Mouse (Mus musculus) ovary, adult 18-20 months (tissue): ENCODE results near the gene Slc12a7.

Source experiments
- DNase-seq: peaks from one replicate; pipeline ENCODE4 v3.0.0; 2022; ENCODE audit warnings: low spot score, mixed read lengths

Slc12a7 gene

GRCm38 (mm10) chr13:73763439-73764255, 30.8 kb downstream of the Slc12a7 start:
- DNase-seq, result peak; percentile 93

DNA sequence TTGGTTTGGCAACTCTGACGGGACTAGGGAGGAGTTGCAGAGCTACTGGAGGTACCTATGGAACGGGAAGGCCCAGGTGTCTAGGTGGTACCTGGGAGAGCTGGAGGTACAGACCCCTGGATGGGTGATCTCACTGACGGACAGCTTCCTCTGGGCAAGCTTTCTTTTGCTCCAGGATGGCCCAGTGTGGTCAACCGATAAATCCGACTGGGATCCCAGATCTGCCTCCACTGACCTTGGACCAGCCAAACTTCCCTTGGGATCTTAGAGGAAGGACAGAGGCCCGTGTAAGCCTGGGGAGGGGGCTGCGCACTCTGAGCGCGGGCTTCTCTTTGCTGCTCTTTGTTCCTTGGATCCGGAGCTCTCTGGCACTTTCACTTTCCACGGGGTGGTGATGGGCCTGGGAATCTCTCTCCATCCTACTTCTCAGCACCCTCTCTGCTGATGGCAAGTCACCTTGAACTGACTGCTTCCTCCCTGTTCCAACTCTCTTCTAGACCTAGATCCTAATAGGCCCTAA, 31.4 kb downstream of the Slc12a7 start:
- peak; percentile 42 for DNase-seq

GRCm38 (mm10) chr13:73765393-73765792, 32.5 kb downstream of the Slc12a7 start:
- DNase-seq, result no peak

GRCm38 (mm10) chr13:73767224-73767623, 34.3 kb downstream of the Slc12a7 start:
- DNase-seq, result no peak

DNA sequence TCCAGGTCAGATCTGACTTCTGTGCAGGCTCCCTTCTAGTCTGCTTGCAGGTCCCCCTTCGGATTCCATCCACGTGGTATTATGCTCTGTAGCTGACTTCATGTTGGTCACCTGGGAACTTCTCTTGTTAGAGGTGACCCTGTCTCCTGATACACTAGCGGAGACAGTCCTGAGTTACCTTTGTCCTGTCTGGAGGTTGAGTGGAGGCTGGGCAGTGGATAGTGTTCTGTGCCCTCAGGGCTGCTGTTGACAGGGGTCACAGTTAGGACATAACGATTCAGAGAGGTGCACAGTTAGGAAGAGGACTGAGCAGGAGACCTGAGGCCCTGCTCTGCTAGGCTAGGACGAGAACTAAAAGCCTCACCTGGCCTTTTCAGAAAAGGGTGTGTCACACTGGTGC, 34.9 kb downstream of the Slc12a7 start:
- no peak for DNase-seq

- no peak for DNase-seq
Observed at GRCm38 (mm10) chr13:73768311-73768710, 35.4 kb downstream of the Slc12a7 start.

DNA sequence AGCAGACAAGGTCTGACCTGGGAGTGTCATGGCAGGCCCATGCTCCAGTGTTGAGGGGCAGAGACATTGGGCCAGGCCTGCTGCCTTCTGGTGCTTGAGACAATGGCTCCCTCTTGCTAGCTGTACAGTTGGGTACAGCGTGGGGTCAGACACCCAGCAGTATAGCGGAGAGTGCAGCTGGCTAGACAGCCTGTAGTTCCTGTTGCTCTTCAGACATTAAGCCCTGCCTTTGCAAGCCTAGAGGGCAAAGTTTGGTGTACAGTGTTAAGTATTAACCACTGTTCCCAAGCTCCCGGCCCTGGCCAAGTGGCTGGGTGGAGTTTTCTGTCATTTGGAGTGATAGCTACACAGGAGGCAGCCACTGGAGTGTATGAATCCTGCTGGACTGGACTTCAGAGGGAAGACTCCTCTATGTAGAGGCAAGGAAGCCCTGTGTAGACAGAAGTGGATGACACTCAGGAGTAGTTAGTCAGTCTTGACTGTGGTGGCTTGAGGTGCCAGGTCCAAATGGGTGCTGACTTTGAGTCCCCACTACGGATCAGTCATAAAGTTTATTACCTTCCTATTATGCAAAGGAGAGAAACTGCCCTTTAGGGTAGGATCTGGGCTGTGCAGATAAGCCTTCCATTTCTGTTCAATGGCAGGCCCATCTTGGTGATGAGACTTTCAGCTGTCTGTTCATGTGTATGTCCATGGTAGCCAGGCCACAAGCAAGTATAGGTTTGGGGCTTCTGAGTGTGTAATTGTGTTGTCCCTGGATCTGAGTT, 37.2 kb downstream of the Slc12a7 start:
- DNase-seq, result no peak

GRCm38 (mm10) chr13:73771131-73771530, 38.2 kb downstream of the Slc12a7 start:
- no peak for DNase-seq

DNA sequence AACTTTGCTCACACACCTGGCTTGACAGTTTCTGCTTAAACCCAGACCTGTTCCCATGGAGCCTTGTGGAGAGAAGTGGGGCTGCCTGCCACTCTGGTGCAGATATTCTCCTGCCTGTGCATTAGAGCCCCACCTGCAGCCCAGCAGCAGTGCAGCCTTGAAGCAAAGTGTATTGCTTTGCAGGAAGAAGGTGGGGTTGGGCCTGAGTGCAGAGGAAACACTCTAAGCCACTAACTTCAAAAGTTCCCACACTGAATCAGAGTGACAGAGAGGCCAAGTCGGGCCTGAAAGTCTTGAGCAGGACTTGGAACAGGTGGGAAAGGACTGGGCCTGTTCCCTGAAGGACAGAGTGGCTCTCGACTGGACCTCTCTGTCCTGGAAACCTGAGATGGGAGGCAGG, 39.8 kb downstream of the Slc12a7 start:
- DNase-seq, result no peak

GRCm38 (mm10) chr13:73773519-73774205, 40.8 kb downstream of the Slc12a7 start:
- DNase-seq, result peak; percentile 26

- no peak for DNase-seq
Observed at GRCm38 (mm10) chr13:73775786-73776185, 42.9 kb downstream of the Slc12a7 start.

GRCm38 (mm10) chr13:73777578-73777977, 44.7 kb downstream of the Slc12a7 start:
- no peak for DNase-seq

DNA sequence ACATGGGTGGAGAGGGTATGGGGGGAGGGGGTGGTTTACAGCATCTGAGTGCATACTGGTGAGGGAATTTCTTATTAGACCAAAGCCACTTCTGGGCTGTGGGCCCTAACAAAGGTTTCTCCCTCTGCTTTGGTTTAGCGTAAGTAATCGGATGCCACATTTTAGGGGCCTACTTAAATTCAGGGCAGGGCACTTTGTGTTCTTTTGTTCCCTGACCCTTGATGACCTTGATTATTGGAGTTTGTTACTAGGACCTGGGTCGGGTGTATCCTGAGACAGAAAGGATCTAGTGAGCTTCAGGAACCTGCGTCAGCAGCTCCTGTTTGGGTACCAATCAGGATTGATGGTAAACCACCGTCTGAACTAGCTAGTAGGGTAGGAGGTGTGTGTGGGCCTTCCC, 49.6 kb downstream of the Slc12a7 start:
- no peak for DNase-seq

- no peak for DNase-seq
Observed at GRCm38 (mm10) chr13:73792176-73792575, 59.3 kb downstream of the Slc12a7 start.

GRCm38 (mm10) chr13:73793171-73793570, 60.3 kb downstream of the Slc12a7 start:
- no peak for DNase-seq

GRCm38 (mm10) chr13:73799110-73799509, 66.2 kb downstream of the Slc12a7 start:
- no peak for DNase-seq

DNA sequence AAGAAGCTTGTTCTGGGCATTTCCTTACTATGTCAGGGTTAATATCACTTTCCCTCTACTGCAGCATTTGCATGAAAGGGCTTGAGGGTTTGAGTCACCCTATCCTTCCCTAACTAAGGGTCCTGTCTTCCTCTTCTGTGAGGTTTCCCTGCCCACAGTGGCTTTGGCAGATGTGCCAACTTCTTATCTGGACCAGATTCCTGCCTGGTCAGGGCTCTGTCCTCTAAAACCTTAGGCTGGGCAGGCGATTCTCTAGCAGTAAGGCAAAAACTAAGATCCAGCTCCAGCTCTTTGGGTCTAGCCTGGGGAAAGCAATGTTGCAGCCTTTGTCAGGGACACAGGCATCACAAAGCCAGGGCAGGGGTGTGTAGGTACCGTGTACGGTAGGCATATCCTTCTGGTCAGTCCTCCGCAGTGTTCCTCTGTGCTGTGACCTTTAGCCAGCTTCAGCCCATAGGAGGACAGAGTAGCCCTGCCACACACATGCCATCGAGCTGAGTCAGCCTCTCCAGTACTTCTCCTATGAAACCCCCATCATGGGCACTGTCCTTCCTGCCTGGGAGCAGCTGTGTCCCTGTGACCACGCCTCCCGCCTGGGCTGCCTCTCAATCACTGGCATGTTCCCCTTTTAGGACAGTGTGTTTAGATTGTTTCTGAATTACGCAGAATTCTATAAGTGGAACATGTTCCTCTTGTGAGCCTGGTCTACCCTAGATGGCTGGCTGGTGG, 70.7 kb downstream of the Slc12a7 start:
- DNase-seq, result peak; percentile 28

- no peak for DNase-seq
Observed at GRCm38 (mm10) chr13:73804914-73805313, 72.0 kb downstream of the Slc12a7 start.

- no peak for DNase-seq
Observed at GRCm38 (mm10) chr13:73812936-73813335, 80.0 kb downstream of the Slc12a7 start.

- no peak for DNase-seq
Observed at GRCm38 (mm10) chr13:73814181-73814580, 81.3 kb downstream of the Slc12a7 start.

DNA sequence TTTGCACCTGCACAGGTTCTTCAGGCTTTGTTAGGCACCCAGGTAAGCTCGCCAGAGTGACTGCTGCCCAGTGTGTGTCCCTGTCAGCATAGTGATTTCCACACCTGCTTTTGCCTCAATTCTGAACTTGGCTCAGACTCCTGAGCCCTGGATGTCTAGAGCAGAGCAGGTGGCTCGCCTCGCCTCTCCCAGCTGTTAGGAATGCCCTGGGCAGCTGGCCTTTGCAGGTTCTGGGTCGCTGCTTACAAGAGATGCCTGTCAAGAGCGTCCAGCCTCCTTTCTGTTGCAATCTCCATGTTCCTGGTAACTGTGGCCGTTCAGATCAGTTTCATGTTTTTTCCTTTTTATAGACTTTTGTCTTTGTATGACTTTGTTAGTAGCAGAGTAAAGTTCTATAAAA, 83.4 kb downstream of the Slc12a7 start:
- no peak for DNase-seq

DNA sequence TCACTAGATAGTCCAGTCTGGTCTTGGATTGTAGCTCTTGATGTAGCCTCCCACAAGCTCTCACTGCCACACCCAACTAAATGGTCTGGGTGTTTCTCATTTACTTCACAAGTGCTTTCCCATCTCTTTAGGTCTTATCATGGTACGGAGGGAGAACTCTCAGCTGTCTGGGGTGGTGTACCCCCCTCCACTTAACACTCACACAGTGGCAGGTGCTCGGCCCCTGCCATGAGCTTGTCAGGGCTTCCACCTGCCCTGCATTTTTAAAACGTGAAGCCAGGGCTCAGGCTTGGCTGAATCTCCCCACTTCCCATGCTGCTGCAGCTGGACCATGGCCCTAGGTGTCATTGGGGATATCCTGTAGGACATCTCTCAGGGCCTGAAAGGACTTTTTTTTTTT, 86.0 kb downstream of the Slc12a7 start:
- no peak for DNase-seq
